17 mouse cellular contexts compared by ENCODE assay signal in the genomic region with DNA sequence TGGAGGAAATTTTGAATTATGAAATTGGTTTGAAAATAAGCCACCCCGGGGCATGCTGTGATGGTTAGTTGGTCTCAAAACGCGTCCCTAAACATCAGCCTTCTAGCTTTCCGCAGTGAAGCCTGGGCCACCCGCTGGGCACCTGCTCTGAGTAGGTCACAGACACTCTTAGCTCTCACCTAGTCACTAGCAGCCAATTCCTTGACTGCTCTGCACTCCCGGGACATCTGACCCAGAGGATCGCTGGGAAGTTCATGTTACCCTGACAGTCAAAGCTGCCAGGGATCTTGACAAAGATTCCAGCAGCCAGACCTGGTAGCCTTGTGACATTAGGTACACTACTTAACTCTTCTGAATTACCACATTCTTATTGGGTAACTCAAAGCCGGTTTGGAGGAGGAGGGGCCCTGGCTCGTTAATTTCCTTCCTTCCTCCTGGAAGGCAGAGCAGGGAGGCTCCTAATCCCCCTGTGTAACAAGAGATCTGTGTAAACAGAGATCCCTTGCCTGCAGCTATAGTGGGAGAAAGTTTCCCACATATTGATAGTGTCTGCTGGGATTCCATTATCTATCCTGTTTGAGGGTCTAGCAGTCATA.
A peak's percentile ranks its signal among the peaks of the same experiment; 100 is the strongest.
DNase-seq lines count a peak whose midpoint lies in the region; ATAC-seq lines count a peak whose summit lies in the region.
"Had no signal": no experiment of that assay in that cellular context is flagged by ENCODE, and none has a peak within 500 bp of the region (broad histone marks: within the 10 kb centered on the region; RNA-seq: fewer than 3 reads in every experiment).

No protein-coding gene starts in this region.

- peaks cover 75% of the 10 kb centered on the region for H3K4me1 ChIP-seq in forebrain, embryonic 10.5 days
- no peaks in the 10 kb centered on the region for H3K4me1 ChIP-seq in forebrain, embryonic 16.5 days (replicated peaks; ENCODE audit: control insufficient read depth, insufficient read depth, low read length)
- peaks cover 15% of the 10 kb centered on the region for H3K4me1 ChIP-seq in liver, embryonic 12.5 days
- peaks cover 8% of the 10 kb centered on the region for H3K4me1 ChIP-seq in liver, embryonic 11.5 days (replicated peaks; ENCODE audit: control insufficient read depth, insufficient read depth, low read length)

- ATAC-seq in forebrain, embryonic 16.5 days, result no peak
- no peak for ATAC-seq in liver, embryonic 12.5 days
- no peak for ATAC-seq in liver, embryonic 11.5 days (replicated peaks; ENCODE audit: low FRiP score)
- peak; percentile 79 for ATAC-seq in megakaryocyte, adult 5-6 weeks (ENCODE audit: poor library complexity, severe bottlenecking)
- no peak for ATAC-seq in monocyte, adult 5-6 weeks (replicated peaks; ENCODE audit: insufficient number of reproducible peaks, low FRiP score, low TSS enrichment, poor library complexity, severe bottlenecking)

- no peaks in the 10 kb centered on the region for H3K27me3 ChIP-seq in forebrain, embryonic 10.5 days (ENCODE audit: poor library complexity, severe bottlenecking)
- H3K27me3 ChIP-seq in forebrain, embryonic 16.5 days (replicated peaks; ENCODE audit: control insufficient read depth, insufficient read depth, low read length), result no peaks in the 10 kb centered on the region
- no peaks in the 10 kb centered on the region for H3K27me3 ChIP-seq in liver, embryonic 12.5 days (replicated peaks)
- no peaks in the 10 kb centered on the region for H3K27me3 ChIP-seq in liver, embryonic 11.5 days (replicated peaks; ENCODE audit: control insufficient read depth, insufficient read depth, low read length)
- H3K27me3 ChIP-seq: embryonic facial prominence, embryonic 12.5 days; limb, embryonic 13.5 days; neural tube, embryonic 13.5 days had no signal

- H3K9ac ChIP-seq in forebrain, embryonic 16.5 days (replicated peaks; ENCODE audit: low read depth, low read length), result no peak overlapping the region
- H3K9ac ChIP-seq in liver, embryonic 12.5 days, result no peak overlapping the region
- H3K9ac ChIP-seq in liver, embryonic 11.5 days (ENCODE audit: low read depth, low read length), result no peak overlapping the region
- H3K9ac ChIP-seq: embryonic facial prominence, embryonic 12.5 days; heart, embryonic 13.5 days; hindbrain, embryonic 14.5 days; limb, embryonic 13.5 days; neural tube, embryonic 13.5 days had no signal

- H3K36me3 ChIP-seq in forebrain, embryonic 10.5 days (replicated peaks), result peaks cover 28% of the 10 kb centered on the region
- H3K36me3 ChIP-seq in forebrain, embryonic 16.5 days (ENCODE audit: control insufficient read depth, insufficient read depth), result no peaks in the 10 kb centered on the region
- no peaks in the 10 kb centered on the region for H3K36me3 ChIP-seq in liver, embryonic 12.5 days
- H3K36me3 ChIP-seq in liver, embryonic 11.5 days (ENCODE audit: control insufficient read depth, insufficient read depth, low read length), result no peaks in the 10 kb centered on the region
- H3K36me3 ChIP-seq: embryonic facial prominence, embryonic 12.5 days; heart, embryonic 13.5 days; limb, embryonic 13.5 days; neural tube, embryonic 13.5 days had no signal

- 8% methylated on average over 9 of the region's 9 CpGs for WGBS in forebrain, embryonic 10.5 days
- WGBS in forebrain, embryonic 16.5 days, result 16% methylated on average over 9 of the region's 9 CpGs
- 29% methylated on average over 9 of the region's 9 CpGs for WGBS in liver, embryonic 12.5 days (ENCODE audit: insufficient replicate concordance)
- 31% methylated on average over 9 of the region's 9 CpGs for WGBS in liver, embryonic 11.5 days

- H3K4me2 ChIP-seq in forebrain, embryonic 16.5 days (ENCODE audit: low read length), result no peak overlapping the region
- H3K4me2 ChIP-seq in liver, embryonic 12.5 days, result peak overlapping the region; percentile 21; the same call in 1 of the 2 replicates
- no peak overlapping the region for H3K4me2 ChIP-seq in liver, embryonic 11.5 days
- H3K4me2 ChIP-seq: embryonic facial prominence, embryonic 12.5 days; heart, embryonic 13.5 days; hindbrain, embryonic 14.5 days; limb, embryonic 13.5 days; neural tube, embryonic 13.5 days had no signal

- no peak for DNase-seq in forebrain, embryonic 10.5 days (ENCODE audit: extremely low spot score, low spot score)
- no peak for DNase-seq in liver, embryonic 11.5 days (ENCODE audit: low spot score)
- DNase-seq in embryo, embryonic 10.5 days (ENCODE audit: low spot score), result peak; percentile 56
- no peak for DNase-seq in c-Kit-positive CD71-positive TER-119-positive erythroid progenitor cells, embryonic 14.5 days (ENCODE audit: low spot score)
- DNase-seq: cerebellum, adult 8-10 months; kidney, postnatal 10 days; right cerebral cortex, adult 18-20 months; thymus, postnatal 4 days had no signal

- peak overlapping the region; percentile 40 for H3K27ac ChIP-seq in forebrain, embryonic 10.5 days
- H3K27ac ChIP-seq in forebrain, embryonic 16.5 days (ENCODE audit: low read length), result no peak overlapping the region
- H3K27ac ChIP-seq in liver, embryonic 12.5 days, result no peak overlapping the region
- no peak overlapping the region for H3K27ac ChIP-seq in liver, embryonic 11.5 days (ENCODE audit: low read depth, low read length)
- H3K27ac ChIP-seq: embryonic facial prominence, embryonic 12.5 days; heart, embryonic 13.5 days; hindbrain, embryonic 14.5 days; limb, embryonic 13.5 days; neural tube, embryonic 13.5 days had no signal

- H3K4me3 ChIP-seq in forebrain, embryonic 10.5 days, result 0 out of 2 replicates have a peak overlapping the region, but pooled peaks have one; percentile 9
- H3K4me3 ChIP-seq in forebrain, embryonic 16.5 days (replicated peaks; ENCODE audit: low read length), result no peak overlapping the region
- no peak overlapping the region for H3K4me3 ChIP-seq in liver, embryonic 12.5 days
- no peak overlapping the region for H3K4me3 ChIP-seq in liver, embryonic 11.5 days (ENCODE audit: low read depth, low read length)
- H3K4me3 ChIP-seq: embryonic facial prominence, embryonic 12.5 days; heart, embryonic 13.5 days; limb, embryonic 13.5 days; neural tube, embryonic 13.5 days had no signal

- no peaks in the 10 kb centered on the region for H3K9me3 ChIP-seq in forebrain, embryonic 10.5 days
- no peaks in the 10 kb centered on the region for H3K9me3 ChIP-seq in forebrain, embryonic 16.5 days (ENCODE audit: control insufficient read depth, low read length)
- H3K9me3 ChIP-seq in liver, embryonic 12.5 days (replicated peaks), result no peaks in the 10 kb centered on the region
- no peaks in the 10 kb centered on the region for H3K9me3 ChIP-seq in liver, embryonic 11.5 days (ENCODE audit: control insufficient read depth, low read length)
- H3K9me3 ChIP-seq: embryonic facial prominence, embryonic 12.5 days; heart, embryonic 13.5 days; limb, embryonic 13.5 days; neural tube, embryonic 13.5 days had no signal
